ENCODE assay signal across 9 mouse cellular contexts in the genomic region with DNA sequence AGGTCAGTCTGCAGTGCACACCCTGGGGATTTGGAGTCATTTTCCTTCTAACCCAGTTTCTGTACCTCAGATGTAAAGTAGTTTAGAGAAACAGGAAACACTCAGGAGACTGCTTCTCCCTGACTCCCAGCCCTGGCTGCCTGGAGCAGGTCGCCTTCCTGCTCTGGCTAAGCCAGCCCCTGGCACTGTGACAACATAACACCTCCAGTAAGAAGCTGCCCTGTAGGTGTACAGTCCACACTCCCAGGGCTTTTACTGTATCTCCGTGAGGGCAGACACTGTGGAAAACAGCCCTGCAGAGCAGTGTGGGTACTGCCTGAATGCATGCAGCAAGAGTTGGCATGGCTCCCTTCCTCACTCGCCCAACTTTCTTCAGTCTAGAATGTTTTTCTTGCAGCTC. TPM values are rescaled to one million over a fixed set of nuclear protein-coding genes. Genes with fewer than 3 reads are reported as not detected.
A peak's percentile ranks its signal among the peaks of the same experiment; 100 is the strongest.
DNase-seq lines count a peak whose midpoint lies in the region; ATAC-seq and TF ChIP-seq lines count a peak whose summit lies in the region.
"Had no signal": no experiment of that assay in that cellular context is flagged by ENCODE, and none has a peak within 500 bp of the region (broad histone marks: within the 10 kb centered on the region; RNA-seq: fewer than 3 reads in every experiment).

No protein-coding gene starts in this region.

- ATAC-seq in limb, embryonic 11.5 days (ENCODE audit: insufficient number of reproducible peaks, low FRiP score, low TSS enrichment, low read depth), result no peak
- no peak for ATAC-seq in stomach, embryonic 16.5 days (ENCODE audit: insufficient read depth, low FRiP score)
- ATAC-seq in frontal cortex, adult (ENCODE audit: low TSS enrichment), result no peak

- peak; percentile 48 for DNase-seq in gastrocnemius, adult 2 months
- no peak for DNase-seq in gastrocnemius, postnatal 4 days (ENCODE audit: low spot score in 2 of 2)
- peak; percentile 81 to 83 for DNase-seq in cerebellum, postnatal 36 days
- peak; percentile 49 to 65 for DNase-seq in heart, postnatal 36 days
- no peak for DNase-seq in limb, embryonic 11.5 days (ENCODE audit: low spot score)
- DNase-seq in left cerebral cortex, adult 9 months (ENCODE audit: low spot score in 2 of 2), result no peak

- peak overlapping the region; percentile 93 for H3K4me3 ChIP-seq in gastrocnemius, adult 2 months
- H3K4me3 ChIP-seq in limb, embryonic 11.5 days (ENCODE audit: low read depth, low read length), result no peak overlapping the region
- peak overlapping the region; percentile 9; the same call in 1 of the 2 replicates for H3K4me3 ChIP-seq in stomach, embryonic 16.5 days (replicated peaks; ENCODE audit: low read length)

- WGBS in limb, embryonic 11.5 days, result 73% methylated on average over 3 of the region's 3 CpGs
- WGBS in stomach, embryonic 16.5 days, result 25% methylated on average over 3 of the region's 3 CpGs

- peaks cover 49% of the 10 kb centered on the region for H3K4me1 ChIP-seq in limb, embryonic 11.5 days (ENCODE audit: control insufficient read depth, insufficient read depth, low read length)
- peaks cover 68% of the 10 kb centered on the region for H3K4me1 ChIP-seq in stomach, embryonic 16.5 days (ENCODE audit: control insufficient read depth, insufficient read depth, low read length)

- H3K9me3 ChIP-seq in limb, embryonic 11.5 days (ENCODE audit: control insufficient read depth, low read length), result no peaks in the 10 kb centered on the region
- no peaks in the 10 kb centered on the region for H3K9me3 ChIP-seq in stomach, embryonic 16.5 days (replicated peaks; ENCODE audit: control insufficient read depth, low read length)

- H3K4me2 ChIP-seq in limb, embryonic 11.5 days (ENCODE audit: low read depth, severe bottlenecking), result peak overlapping the region; percentile 18; the same call in 1 of the 2 replicates
- peak overlapping the region; percentile 74 for H3K4me2 ChIP-seq in stomach, embryonic 16.5 days (ENCODE audit: low read depth, low read length)

- peaks cover 8% of the 10 kb centered on the region for H3K36me3 ChIP-seq in limb, embryonic 11.5 days (ENCODE audit: control insufficient read depth, insufficient read depth, low read length)
- H3K36me3 ChIP-seq in stomach, embryonic 16.5 days (ENCODE audit: control insufficient read depth, insufficient read depth, low read length), result no peaks in the 10 kb centered on the region

- intact Hi-C loops in gastrocnemius, adult 2 months (cut with DNase I), result loop anchor here (5.0 kb wide), 1 partner anchor 213 kb away; a partner anchor contains a TSS
- intact Hi-C loops in heart, postnatal 36 days (cut with DNase I), result loop anchor here (2.0 kb wide), 1 partner anchor 21 kb away; no protein-coding TSS in a partner anchor

- H3K27ac ChIP-seq in gastrocnemius, adult 2 months, result peak overlapping the region; percentile 86
- H3K27ac ChIP-seq in limb, embryonic 11.5 days (replicated peaks; ENCODE audit: low read depth, low read length), result no peak overlapping the region
- peak overlapping the region; percentile 43; the same call in 1 of the 2 replicates for H3K27ac ChIP-seq in stomach, embryonic 16.5 days (ENCODE audit: low read length)

- no peaks in the 10 kb centered on the region for H3K27me3 ChIP-seq in limb, embryonic 11.5 days (ENCODE audit: control insufficient read depth, insufficient read depth, low read length)
- no peaks in the 10 kb centered on the region for H3K27me3 ChIP-seq in stomach, embryonic 16.5 days (ENCODE audit: control insufficient read depth, insufficient read depth, low read length)

- no peak overlapping the region for H3K9ac ChIP-seq in limb, embryonic 11.5 days (ENCODE audit: low read length)
- H3K9ac ChIP-seq in stomach, embryonic 16.5 days (ENCODE audit: low read length), result no peak overlapping the region

- TF ChIP-seq CTCF in gastrocnemius, adult 2 months (IDR thresholded peaks at IDR 0.05), result no peak

RNA-seq across cellular contexts. Expression of a gene that starts 3.4 kb away (rescaled TPM):
- total RNA-seq in gastrocnemius, adult 2 months (2021), result 1 to 10 TPM; 2.8 to 4.5 TPM
- total RNA-seq in gastrocnemius, postnatal 4 days (2021), result 10 to 100 TPM; 33.7 to 34.6 TPM
- total RNA-seq in heart, postnatal 36 days (2021), result 10 to 100 TPM; 11.5 to 13.4 TPM
- 5.7 and 7.0 TPM in 2 replicates for polyA plus RNA-seq in limb, embryonic 11.5 days (2014; fragmentation: Nextera tagmentation; extraction: Ambion mirVana)
- polyA plus RNA-seq in stomach, embryonic 16.5 days (2015; fragmentation: Nextera tagmentation; extraction: Ambion mirVana), result 2.1 and 2.6 TPM in 2 replicates

RNA-seq across cellular contexts. Expression of a gene that starts 11.2 kb away (rescaled TPM):
- total RNA-seq in gastrocnemius, adult 2 months (2021), result not detected
- total RNA-seq in gastrocnemius, postnatal 4 days (2021), result not detected
- total RNA-seq in heart, postnatal 36 days (2021), result not detected
- not detected in 2 replicates for polyA plus RNA-seq in limb, embryonic 11.5 days (2014; fragmentation: Nextera tagmentation; extraction: Ambion mirVana)
- not detected in 2 replicates for polyA plus RNA-seq in stomach, embryonic 16.5 days (2015; fragmentation: Nextera tagmentation; extraction: Ambion mirVana)
- polyA plus RNA-seq: cortical plate, adult 2 months had no signal

RNA-seq across cellular contexts. Expression of a gene that starts 59.4 kb away (rescaled TPM):
- total RNA-seq in gastrocnemius, adult 2 months (2021), result 10 to 100 TPM; 15.1 to 15.8 TPM
- total RNA-seq in gastrocnemius, postnatal 4 days (2021), result 10 to 100 TPM; 23.4 to 23.6 TPM
- total RNA-seq in heart, postnatal 36 days (2021), result 10 to 100 TPM; 21.9 to 29.5 TPM
- 27.5 and 27.9 TPM in 2 replicates for polyA plus RNA-seq in limb, embryonic 11.5 days (2014; fragmentation: Nextera tagmentation; extraction: Ambion mirVana)
- 27.2 and 29.1 TPM in 2 replicates for polyA plus RNA-seq in stomach, embryonic 16.5 days (2015; fragmentation: Nextera tagmentation; extraction: Ambion mirVana)

Comparison
In these comparisons a context has a peak if more than half of its experiments do, and no peak if none do; other contexts are left out.
1. DNase-seq: peak in gastrocnemius, adult 2 months (single experiment), cerebellum, postnatal 36 days (2 of 2) and heart, postnatal 36 days (2 of 2); none in gastrocnemius, postnatal 4 days (0 of 2), limb, embryonic 11.5 days (single experiment) and left cerebral cortex, adult 9 months (0 of 2).